Mouse (Mus musculus): ENCODE data around the gene Rhox4g. TPM values are rescaled to one million over a fixed set of nuclear protein-coding genes. Genes with fewer than 3 reads are reported as not detected.
"Not testable (repeated sequence)": the region's sequence is repeated elsewhere in the genome, so short reads cannot be mapped to it uniquely, and the experiment has no call there.

Rhox4g gene
- polyA plus RNA-seq (2016; fragmentation: Nextera tagmentation; extraction: Ambion mirVana) = not detected in 2 replicates

- not testable (repeated sequence) for H3K4me1 ChIP-seq (replicated peaks); H3K4me3 ChIP-seq; H3K27me3 ChIP-seq (ENCODE audit: insufficient read depth, poor library complexity, severe bottlenecking); H3K27ac ChIP-seq; H3K36me3 ChIP-seq; H3K9me3 ChIP-seq; DNase-seq (ENCODE audit: low spot score)
- 85% methylated on average over 17 of the region's 20 CpGs for WGBS
Measured at GRCm38 (mm10) chrX:37651227-37651626, at the start of gene Rhox4g. TSS of gene Rhox4g (minus strand) at chrX:37651327.

- Histone ChIP-seq H3K4me3 (no peak overlapping the region), H3K27me3 (ENCODE audit: insufficient read depth, poor library complexity, severe bottlenecking) (no peaks in the 10 kb centered on the region), H3K4me1 (replicated peaks) (no peaks in the 10 kb centered on the region), H3K27ac (no peak overlapping the region), H3K9me3 (no peaks in the 10 kb centered on the region), H3K36me3 (no peaks in the 10 kb centered on the region)
- 82% methylated on average over 2 of the region's 2 CpGs for WGBS
- no peak for DNase-seq (ENCODE audit: low spot score)
Measured at GRCm38 (mm10) chrX:37692261-37692660, 41.1 kb upstream of the Rhox4g start.

- no peak for DNase-seq (ENCODE audit: low spot score)
- no peak overlapping the region for H3K4me3 ChIP-seq
- 86% methylated on average over 24 of the region's 24 CpGs for WGBS
- H3K4me1 ChIP-seq (replicated peaks) = no peaks in the 10 kb centered on the region
- no peak overlapping the region for H3K27ac ChIP-seq
- no peaks in the 10 kb centered on the region for H3K27me3 ChIP-seq (ENCODE audit: insufficient read depth, poor library complexity, severe bottlenecking)
- peaks cover 21% of the 10 kb centered on the region for H3K9me3 ChIP-seq
- H3K36me3 ChIP-seq = no peaks in the 10 kb centered on the region
Measured at GRCm38 (mm10) chrX:37683031-37683715, 32.0 kb upstream of the Rhox4g start.

GRCm38 (mm10) chrX:37673177-37673576, 22.1 kb upstream of the Rhox4g start, which contains the start of gene Rhox2h:
TSS of gene Rhox2h (minus strand) at chrX:37673277.
- not testable (repeated sequence) for H3K27ac ChIP-seq; H3K9me3 ChIP-seq; H3K27me3 ChIP-seq (ENCODE audit: insufficient read depth, poor library complexity, severe bottlenecking); H3K36me3 ChIP-seq; H3K4me3 ChIP-seq; DNase-seq (ENCODE audit: low spot score); H3K4me1 ChIP-seq (replicated peaks)
- 90% methylated on average over 8 of the region's 8 CpGs for WGBS

- not testable (repeated sequence) for DNase-seq (ENCODE audit: low spot score); H3K27me3 ChIP-seq (ENCODE audit: insufficient read depth, poor library complexity, severe bottlenecking); H3K27ac ChIP-seq; H3K36me3 ChIP-seq; H3K9me3 ChIP-seq; H3K4me3 ChIP-seq; H3K4me1 ChIP-seq (replicated peaks)
- WGBS = 94% methylated on average over 1 of the region's 3 CpGs
Measured at GRCm38 (mm10) chrX:37668664-37669063, 17.5 kb upstream of the Rhox4g start, which contains the start of gene Rhox3h. TSS of gene Rhox3h (minus strand) at chrX:37668764.

- not testable (repeated sequence) for H3K4me1 ChIP-seq (replicated peaks); H3K27ac ChIP-seq; DNase-seq (ENCODE audit: low spot score); H3K9me3 ChIP-seq; H3K27me3 ChIP-seq (ENCODE audit: insufficient read depth, poor library complexity, severe bottlenecking); H3K36me3 ChIP-seq; H3K4me3 ChIP-seq
- WGBS = 92% methylated on average over 6 of the region's 6 CpGs
Measured at GRCm38 (mm10) chrX:37643370-37643769, 7.8 kb downstream of the Rhox4g start, which contains the start of gene Rhox2g. TSS of gene Rhox2g (minus strand) at chrX:37643470.

- H3K36me3 ChIP-seq, H3K27ac ChIP-seq: not testable (repeated sequence)
Measured at GRCm38 (mm10) chrX:37628512-37628911, 22.6 kb downstream of the Rhox4g start, which contains the start of gene Rhox3g. TSS of gene Rhox3g (minus strand) at chrX:37628612.

GRCm38 (mm10) chrX:37607604-37608003, 43.5 kb downstream of the Rhox4g start, which contains the start of gene Rhox4f:
TSS of gene Rhox4f (minus strand) at chrX:37607704.
- WGBS = 92% methylated on average over 18 of the region's 19 CpGs
- not testable (repeated sequence) for H3K27me3 ChIP-seq (ENCODE audit: insufficient read depth, poor library complexity, severe bottlenecking); DNase-seq (ENCODE audit: low spot score); H3K27ac ChIP-seq; H3K36me3 ChIP-seq; H3K9me3 ChIP-seq; H3K4me1 ChIP-seq (replicated peaks); H3K4me3 ChIP-seq

More at GRCm38 (mm10) chrX:37628512-37628911, 22.6 kb downstream of the Rhox4g start, which contains the start of gene Rhox3g:
- not testable (repeated sequence) for H3K27me3 ChIP-seq (ENCODE audit: insufficient read depth, poor library complexity, severe bottlenecking); H3K4me1 ChIP-seq (replicated peaks); H3K4me3 ChIP-seq; H3K9me3 ChIP-seq; DNase-seq (ENCODE audit: low spot score)
- WGBS = 94% methylated on average over 2 of the region's 2 CpGs

Other genes starting within 250 kb of the Rhox4g start
- gene Rhox2b, start 239.3 kb downstream of the Rhox4g start, polyA plus RNA-seq (2016; fragmentation: Nextera tagmentation; extraction: Ambion mirVana) = not detected in 2 replicates
- 0.88 and 1.1 TPM in 2 replicates for gene Rhox4b, start 218.8 kb downstream of the Rhox4g start, polyA plus RNA-seq (2016; fragmentation: Nextera tagmentation; extraction: Ambion mirVana)
- 0.27 and 1.7 TPM in 2 replicates for gene Rhox2c, start 197.6 kb downstream of the Rhox4g start, polyA plus RNA-seq (2016; fragmentation: Nextera tagmentation; extraction: Ambion mirVana)
- gene Rhox3c, start 192.7 kb downstream of the Rhox4g start, polyA plus RNA-seq (2016; fragmentation: Nextera tagmentation; extraction: Ambion mirVana) = not detected in 2 replicates
- gene Rhox4c, start 171.0 kb downstream of the Rhox4g start, polyA plus RNA-seq (2016; fragmentation: Nextera tagmentation; extraction: Ambion mirVana) = not detected in 2 replicates
- gene Rhox2d, start 157.9 kb downstream of the Rhox4g start, polyA plus RNA-seq (2016; fragmentation: Nextera tagmentation; extraction: Ambion mirVana) = not detected in 2 replicates
- 0.17 TPM in 1 of 2 replicates, not detected in the other for gene Rhox4d, start 137.0 kb downstream of the Rhox4g start, polyA plus RNA-seq (2016; fragmentation: Nextera tagmentation; extraction: Ambion mirVana)
- gene Rhox2e, start 120.9 kb downstream of the Rhox4g start, polyA plus RNA-seq (2016; fragmentation: Nextera tagmentation; extraction: Ambion mirVana) = not detected in 2 replicates
- gene Rhox3e, start 109.3 kb downstream of the Rhox4g start, polyA plus RNA-seq (2016; fragmentation: Nextera tagmentation; extraction: Ambion mirVana) = not detected in 2 replicates
- 0.20 TPM in 1 of 2 replicates, not detected in the other for gene Rhox4e, start 93.9 kb downstream of the Rhox4g start, polyA plus RNA-seq (2016; fragmentation: Nextera tagmentation; extraction: Ambion mirVana)
- gene Rhox2f, start 79.9 kb downstream of the Rhox4g start, polyA plus RNA-seq (2016; fragmentation: Nextera tagmentation; extraction: Ambion mirVana) = not detected in 2 replicates
- gene Rhox3f, start 70.3 kb downstream of the Rhox4g start, polyA plus RNA-seq (2016; fragmentation: Nextera tagmentation; extraction: Ambion mirVana) = not detected in 2 replicates
- gene Rhox4f, start 43.6 kb downstream of the Rhox4g start, polyA plus RNA-seq (2016; fragmentation: Nextera tagmentation; extraction: Ambion mirVana) = not detected in 2 replicates
- gene Rhox3g, start 22.7 kb downstream of the Rhox4g start, polyA plus RNA-seq (2016; fragmentation: Nextera tagmentation; extraction: Ambion mirVana) = not detected in 2 replicates
- gene Rhox2g, start 7.9 kb downstream of the Rhox4g start, polyA plus RNA-seq (2016; fragmentation: Nextera tagmentation; extraction: Ambion mirVana) = not detected in 2 replicates
- not detected in 2 replicates for gene Rhox3h, start 17.4 kb upstream of the Rhox4g start, polyA plus RNA-seq (2016; fragmentation: Nextera tagmentation; extraction: Ambion mirVana)
- not detected in 2 replicates for gene Rhox2h, start 21.9 kb upstream of the Rhox4g start, polyA plus RNA-seq (2016; fragmentation: Nextera tagmentation; extraction: Ambion mirVana)
- 1.5 TPM in 2 replicates for gene Rhox5, start 153.5 kb upstream of the Rhox4g start, polyA plus RNA-seq (2016; fragmentation: Nextera tagmentation; extraction: Ambion mirVana)
- not detected in 2 replicates for gene Rhox6, start 175.6 kb upstream of the Rhox4g start, polyA plus RNA-seq (2016; fragmentation: Nextera tagmentation; extraction: Ambion mirVana)
- not detected in 2 replicates for gene Rhox7a, start 180.4 kb upstream of the Rhox4g start, polyA plus RNA-seq (2016; fragmentation: Nextera tagmentation; extraction: Ambion mirVana)
- gene Rhox8, start 227.6 kb upstream of the Rhox4g start, polyA plus RNA-seq (2016; fragmentation: Nextera tagmentation; extraction: Ambion mirVana) = not detected in 2 replicates
- gene Rhox7b, start 245.9 kb upstream of the Rhox4g start, polyA plus RNA-seq (2016; fragmentation: Nextera tagmentation; extraction: Ambion mirVana) = not detected in 2 replicates

Measured in hindbrain, embryonic 10.5 days (tissue).